Mouse (Mus musculus) hindbrain, embryonic 10.5 days (tissue): ENCODE measurements at regions not wholly inside any gene's neighbourhood (a gene's known extent, or its start where the extent isn't known, plus 50 kb on each side); places are given as distances from the start of the nearest gene placed in this dataset.

Experiments used
- DNase-seq: peaks from one replicate; pipeline ENCODE4 v3.0.0-alpha.2; 2017; ENCODE audit warnings: low spot score
- H3K27ac ChIP-seq: fragments of 300-500 bp; sonication (generic); 2 replicates; pipeline ENCODE4 v1.5.1; 2016; ENCODE audit warnings: mild to moderate bottlenecking, moderate library complexity
- H3K27me3 ChIP-seq: fragments of 300-500 bp; sonication (generic); 2 replicates; pipeline ENCODE4 v1.6.1; 2016; ENCODE audit warnings: mild to moderate bottlenecking; ENCODE audit not compliant: poor library complexity, insufficient read depth, severe bottlenecking
- H3K36me3 ChIP-seq: fragments of 300-500 bp; sonication (generic); 2 replicates; pipeline ENCODE4 v1.6.1; 2016; ENCODE audit warnings: mild to moderate bottlenecking, moderate library complexity
- H3K4me1 ChIP-seq: fragments of 300-500 bp; sonication (generic); replicated peaks from 2 replicates; pipeline ENCODE4 v1.6.1; 2016; ENCODE audit warnings: mild to moderate bottlenecking
- H3K4me3 ChIP-seq: fragments of 300-500 bp; sonication (generic); 2 replicates; pipeline ENCODE4 v1.5.1; 2016; ENCODE audit warnings: mild to moderate bottlenecking, moderate library complexity
- H3K9me3 ChIP-seq: fragments of 300-500 bp; sonication (generic); 2 replicates; pipeline ENCODE4 v1.6.1; 2016; ENCODE audit warnings: mild to moderate bottlenecking, moderate library complexity
- WGBS: fragments of 180-500 bp; shearing (Covaris S2); methylation state at CpG from one replicate; pipeline ENCODE4 v1.1.7; 2016; 5-methylcytosine and 5-hydroxymethylcytosine counted together

- Histone ChIP-seq H3K36me3 (no peaks in the 10 kb centered on the region), H3K27ac (no peak overlapping the region), H3K4me1 (peaks cover 12% of the 10 kb centered on the region; the same call in 1 of the 2 replicates), H3K4me3 (no peak overlapping the region), H3K27me3 (peaks cover 3% of the 10 kb centered on the region; the same call in 1 of the 2 replicates), H3K9me3 (no peaks in the 10 kb centered on the region)
- 56% methylated on average over 2 of the region's 2 CpGs for WGBS
- DNase-seq = peak; percentile 13
These were observed 123.8 kb downstream of the Sec61b start for GRCm38 (mm10) chr4:47598216-47598615.

GRCm38 (mm10) chr4:47601301-47602070 is 127.0 kb downstream of the Sec61b start:
- H3K9me3 ChIP-seq = no peaks in the 10 kb centered on the region
- WGBS = 84% methylated on average over 10 of the region's 10 CpGs
- H3K4me1 ChIP-seq = peaks cover 15% of the 10 kb centered on the region
- H3K4me3 ChIP-seq = no peak overlapping the region
- DNase-seq = no peak
- H3K36me3 ChIP-seq = no peaks in the 10 kb centered on the region
- H3K27me3 ChIP-seq = peaks cover 3% of the 10 kb centered on the region; the same call in 1 of the 2 replicates
- H3K27ac ChIP-seq = no peak overlapping the region

GRCm38 (mm10) chr4:47603378-47603777 is 128.9 kb downstream of the Sec61b start:
- peaks cover 16% of the 10 kb centered on the region for H3K4me1 ChIP-seq
- peak overlapping the region; percentile 23; the same call in 1 of the 2 replicates for H3K4me3 ChIP-seq
- DNase-seq = no peak
- H3K36me3 ChIP-seq = no peaks in the 10 kb centered on the region
- peaks cover 3% of the 10 kb centered on the region; the same call in 1 of the 2 replicates for H3K27me3 ChIP-seq
- WGBS = 68% methylated on average over 6 of the region's 6 CpGs
- no peaks in the 10 kb centered on the region for H3K9me3 ChIP-seq
- peak overlapping the region; percentile 56 for H3K27ac ChIP-seq

GRCm38 (mm10) chr4:47603847-47604397 is 129.5 kb downstream of the Sec61b start:
- H3K4me3 ChIP-seq = peak overlapping the region; percentile 23; the same call in 1 of the 2 replicates
- H3K36me3 ChIP-seq = no peaks in the 10 kb centered on the region
- peak; percentile 12 for DNase-seq
- H3K27me3 ChIP-seq = peaks cover 3% of the 10 kb centered on the region; the same call in 1 of the 2 replicates
- no peaks in the 10 kb centered on the region for H3K9me3 ChIP-seq
- H3K4me1 ChIP-seq = peaks cover 21% of the 10 kb centered on the region
- peak overlapping the region; percentile 56 for H3K27ac ChIP-seq
- 43% methylated on average over 14 of the region's 14 CpGs for WGBS

GRCm38 (mm10) chr4:47605676-47606075 is 131.2 kb downstream of the Sec61b start:
- Histone ChIP-seq H3K4me1 (peaks cover 22% of the 10 kb centered on the region), H3K9me3 (no peaks in the 10 kb centered on the region), H3K27ac (no peak overlapping the region), H3K27me3 (peaks cover 3% of the 10 kb centered on the region; the same call in 1 of the 2 replicates), H3K4me3 (no peak overlapping the region), H3K36me3 (no peaks in the 10 kb centered on the region)
- no peak for DNase-seq
- WGBS = 88% methylated on average over 4 of the region's 4 CpGs

GRCm38 (mm10) chr4:47608673-47609072 is 134.2 kb downstream of the Sec61b start:
- peaks cover 12% of the 10 kb centered on the region for H3K4me1 ChIP-seq
- no peak overlapping the region for H3K4me3 ChIP-seq
- 39% methylated on average over 5 of the region's 5 CpGs for WGBS
- no peak for DNase-seq
- H3K27ac ChIP-seq = no peak overlapping the region
- no peaks in the 10 kb centered on the region for H3K36me3 ChIP-seq
- no peaks in the 10 kb centered on the region for H3K27me3 ChIP-seq
- no peaks in the 10 kb centered on the region for H3K9me3 ChIP-seq

GRCm38 (mm10) chr4:47610913-47611312 is 136.5 kb downstream of the Sec61b start:
- no peak for DNase-seq
- Histone ChIP-seq H3K9me3 (no peaks in the 10 kb centered on the region), H3K4me1 (peaks cover 6% of the 10 kb centered on the region), H3K27ac (no peak overlapping the region), H3K4me3 (no peak overlapping the region), H3K27me3 (no peaks in the 10 kb centered on the region), H3K36me3 (no peaks in the 10 kb centered on the region)
- 67% methylated on average over 5 of the region's 5 CpGs for WGBS

- no peak for DNase-seq
- WGBS = 91% methylated on average over 3 of the region's 3 CpGs
- no peaks in the 10 kb centered on the region for H3K9me3 ChIP-seq
These were observed 142.1 kb downstream of the Sec61b start for GRCm38 (mm10) chr4:47616525-47616924.

GRCm38 (mm10) chr4:47620700-47621099 is 146.2 kb downstream of the Sec61b start:
- Histone ChIP-seq H3K4me3 (no peak overlapping the region), H3K27me3 (no peaks in the 10 kb centered on the region), H3K27ac (no peak overlapping the region), H3K36me3 (no peaks in the 10 kb centered on the region), H3K9me3 (no peaks in the 10 kb centered on the region), H3K4me1 (no peaks in the 10 kb centered on the region)
- WGBS = 93% methylated on average over 3 of the region's 3 CpGs
- no peak for DNase-seq

More at GRCm38 (mm10) chr4:47616525-47616924, 142.1 kb downstream of the Sec61b start:
- Histone ChIP-seq H3K36me3 (no peaks in the 10 kb centered on the region), H3K4me1 (no peaks in the 10 kb centered on the region), H3K27me3 (no peaks in the 10 kb centered on the region), H3K4me3 (no peak overlapping the region), H3K27ac (no peak overlapping the region)

GRCm38 (mm10) chr4:47622851-47623743 is 148.6 kb downstream of the Sec61b start:
- Histone ChIP-seq H3K9me3 (no peaks in the 10 kb centered on the region), H3K4me1 (no peaks in the 10 kb centered on the region), H3K36me3 (no peaks in the 10 kb centered on the region), H3K4me3 (no peak overlapping the region), H3K27me3 (no peaks in the 10 kb centered on the region), H3K27ac (no peak overlapping the region)
- DNase-seq = no peak
- WGBS = 89% methylated on average over 13 of the region's 13 CpGs

GRCm38 (mm10) chr4:47630006-47630405 is 155.5 kb downstream of the Sec61b start:
- no peaks in the 10 kb centered on the region for H3K4me1 ChIP-seq
- no peak overlapping the region for H3K27ac ChIP-seq
- H3K36me3 ChIP-seq = no peaks in the 10 kb centered on the region
- no peak overlapping the region for H3K4me3 ChIP-seq
- no peaks in the 10 kb centered on the region for H3K9me3 ChIP-seq
- WGBS = 72% methylated on average over 8 of the region's 8 CpGs
- H3K27me3 ChIP-seq = no peaks in the 10 kb centered on the region
- no peak for DNase-seq

- WGBS = 87% methylated on average over 1 of the region's 1 CpGs
- Histone ChIP-seq H3K27ac (no peak overlapping the region), H3K9me3 (no peaks in the 10 kb centered on the region), H3K4me1 (no peaks in the 10 kb centered on the region), H3K4me3 (no peak overlapping the region), H3K36me3 (no peaks in the 10 kb centered on the region), H3K27me3 (no peaks in the 10 kb centered on the region)
- DNase-seq = no peak
These were observed 156.0 kb downstream of the Sec61b start for GRCm38 (mm10) chr4:47630427-47630826.
